ENCODE assay signal across 13 mouse cellular contexts in the genomic region with DNA sequence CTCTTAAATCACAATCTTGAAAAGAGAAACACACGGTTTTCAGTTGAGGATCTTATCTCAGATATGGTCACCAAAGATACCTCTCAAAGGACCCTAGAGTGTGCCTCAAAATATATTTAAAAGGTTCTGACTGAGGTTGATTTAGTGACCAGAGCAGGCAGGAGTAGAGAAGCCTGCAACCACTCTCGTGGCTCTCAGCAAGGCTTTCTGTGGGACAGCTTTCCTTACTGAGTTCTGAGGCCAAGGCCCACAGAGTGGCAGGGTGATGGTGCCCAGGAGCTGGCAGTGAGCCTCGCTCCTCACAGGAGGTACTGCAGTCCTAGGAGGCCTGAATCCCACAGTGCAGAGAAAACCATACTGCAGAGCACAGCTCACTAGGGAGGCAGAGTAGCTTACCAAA.
DNase-seq lines count a peak whose midpoint lies in the region; ATAC-seq lines count a peak whose summit lies in the region.
"Had no signal": no experiment of that assay in that cellular context is flagged by ENCODE, and none has a peak within 500 bp of the region (broad histone marks: within the 10 kb centered on the region; RNA-seq: fewer than 3 reads in every experiment).

No protein-coding gene starts in this region.

- peak; percentile 32 for ATAC-seq in forebrain, embryonic 16.5 days
- peak; percentile 21 for ATAC-seq in midbrain, embryonic 14.5 days (ENCODE audit: low FRiP score, low TSS enrichment)

- peak overlapping the region; percentile 98 for H3K27ac ChIP-seq in forebrain, embryonic 16.5 days (ENCODE audit: low read length)
- H3K27ac ChIP-seq in midbrain, embryonic 14.5 days (replicated peaks; ENCODE audit: low read depth, low read length) = peak overlapping the region; percentile 100
- H3K27ac ChIP-seq: heart, embryonic 13.5 days; kidney, embryonic 15.5 days had no signal

- WGBS in forebrain, embryonic 16.5 days = 40% methylated on average over 3 of the region's 3 CpGs
- 6% methylated on average over 3 of the region's 3 CpGs for WGBS in midbrain, embryonic 14.5 days

- DNase-seq in brain, adult 2 months (ENCODE audit: low read depth, low spot score) = peak; percentile 83
- DNase-seq in cerebellum, adult 8-10 months = peak; percentile 41
- peak; percentile 72 for DNase-seq in midbrain, embryonic 14.5 days
- DNase-seq in gastrocnemius, postnatal 14 days = no peak
- DNase-seq in adipocyte (ENCODE audit: low spot score) = no peak
- no peak for DNase-seq in heart, postnatal 36 days
- no peak for DNase-seq in adrenal gland, adult 18-20 months (ENCODE audit: low spot score in 2 of 2)
- DNase-seq: lung, adult 2 months; thymus, adult 18-20 months had no signal

- H3K4me3 ChIP-seq in forebrain, embryonic 16.5 days (replicated peaks; ENCODE audit: low read length) = peak overlapping the region; percentile 72
- H3K4me3 ChIP-seq in midbrain, embryonic 14.5 days (replicated peaks; ENCODE audit: low read depth, low read length) = peak overlapping the region; percentile 94
- H3K4me3 ChIP-seq: heart, embryonic 13.5 days; kidney, embryonic 15.5 days had no signal

- intact Hi-C loops in gastrocnemius, postnatal 14 days (cut with DNase I; ENCODE audit: low total_unique reads) = no loop called here
- intact Hi-C loops in heart, postnatal 36 days (cut with DNase I) = loop anchor here (10.0 kb wide), 1 partner anchor 182 kb away; no protein-coding TSS in a partner anchor

- H3K4me1 ChIP-seq in forebrain, embryonic 16.5 days (replicated peaks; ENCODE audit: control insufficient read depth, insufficient read depth, low read length) = peaks cover 14% of the 10 kb centered on the region
- peaks cover 4% of the 10 kb centered on the region; the same call in 1 of the 2 replicates for H3K4me1 ChIP-seq in midbrain, embryonic 14.5 days (ENCODE audit: control insufficient read depth, insufficient read depth, low read length)

- H3K36me3 ChIP-seq in forebrain, embryonic 16.5 days (ENCODE audit: control insufficient read depth, insufficient read depth) = no peaks in the 10 kb centered on the region
- peaks cover 33% of the 10 kb centered on the region for H3K36me3 ChIP-seq in midbrain, embryonic 14.5 days (ENCODE audit: control insufficient read depth, insufficient read depth, low read length)
- H3K36me3 ChIP-seq: heart, embryonic 13.5 days; kidney, embryonic 15.5 days had no signal

- H3K9me3 ChIP-seq in forebrain, embryonic 16.5 days (ENCODE audit: control insufficient read depth, low read length) = no peaks in the 10 kb centered on the region
- H3K9me3 ChIP-seq in midbrain, embryonic 14.5 days (ENCODE audit: control insufficient read depth, low read length) = no peaks in the 10 kb centered on the region
- H3K9me3 ChIP-seq: heart, embryonic 13.5 days; kidney, embryonic 15.5 days had no signal

- peak overlapping the region; percentile 81 for H3K4me2 ChIP-seq in forebrain, embryonic 16.5 days (ENCODE audit: low read length)
- H3K4me2 ChIP-seq in midbrain, embryonic 14.5 days (ENCODE audit: low read length) = peak overlapping the region; percentile 97
- H3K4me2 ChIP-seq: heart, embryonic 13.5 days; kidney, embryonic 15.5 days had no signal

- H3K9ac ChIP-seq in forebrain, embryonic 16.5 days (replicated peaks; ENCODE audit: low read depth, low read length) = peak overlapping the region; percentile 86
- peak overlapping the region; percentile 100 for H3K9ac ChIP-seq in midbrain, embryonic 14.5 days (replicated peaks; ENCODE audit: low read length)
- H3K9ac ChIP-seq: heart, embryonic 13.5 days; kidney, embryonic 15.5 days had no signal

- no peaks in the 10 kb centered on the region for H3K27me3 ChIP-seq in forebrain, embryonic 16.5 days (replicated peaks; ENCODE audit: control insufficient read depth, insufficient read depth, low read length)
- H3K27me3 ChIP-seq in midbrain, embryonic 14.5 days (ENCODE audit: control insufficient read depth, insufficient read depth, low read length) = no peaks in the 10 kb centered on the region
- H3K27me3 ChIP-seq: CH12.LX had no signal

Comparison
In these comparisons a context has a peak if more than half of its experiments do, and no peak if none do; other contexts are left out.
1. DNase-seq: peak in brain, adult 2 months (single experiment), cerebellum, adult 8-10 months (single experiment) and midbrain, embryonic 14.5 days (single experiment); none in gastrocnemius, postnatal 14 days (single experiment), adipocyte (single experiment), heart, postnatal 36 days (0 of 2) and adrenal gland, adult 18-20 months (0 of 2).